Mouse (Mus musculus) c-Kit-negative CD71-positive TER-119-positive erythroid progenitor cells, embryonic 14.5 days (primary cell): ENCODE results near the gene Il1rn.
A peak's percentile ranks its signal among the peaks of the same experiment; 100 is the strongest.

Experiments used
- DNase-seq: peaks from one replicate; pipeline ENCODE4 v3.0.0-alpha.2; 2013; ENCODE audit warnings: low read depth, low spot score

Gene Il1rn

GRCm38 (mm10) chr2:24336545-24336944, at the start of gene Il1rn:
Il1rn (plus strand) TSS chr2:24336853.
- no peak for DNase-seq

- no peak for DNase-seq
These were observed 45.8 kb upstream of the Il1rn start, which contains the start of gene Il1f10 for GRCm38 (mm10) chr2:24290896-24291295. Il1f10 (plus strand) TSS chr2:24291196.

- DNase-seq: no peak
These were observed 42.0 kb upstream of the Il1rn start for GRCm38 (mm10) chr2:24294616-24295015.

DNA sequence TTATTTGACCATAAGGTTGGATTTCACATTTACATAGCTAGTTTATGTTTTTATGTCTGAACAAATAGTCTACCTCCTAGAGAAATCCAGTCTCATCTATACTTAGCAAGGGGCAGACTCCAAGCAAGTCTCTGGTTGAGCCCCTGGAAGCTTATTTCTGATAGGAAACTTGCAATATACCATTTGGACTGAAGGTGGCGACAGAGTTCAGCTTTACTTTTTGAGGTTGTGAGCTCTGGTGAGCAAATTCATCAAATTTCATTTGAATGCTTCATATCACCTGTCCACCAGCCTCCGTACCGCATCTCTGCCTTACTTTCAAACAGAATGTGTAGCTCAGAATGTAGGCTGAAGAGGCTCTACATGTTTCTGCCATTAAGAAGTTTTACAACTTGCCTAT, 39.8 kb upstream of the Il1rn start:
- peak; percentile 2 for DNase-seq

GRCm38 (mm10) chr2:24311302-24312001, 25.2 kb upstream of the Il1rn start:
- DNase-seq: no peak

GRCm38 (mm10) chr2:24316919-24317318, 19.7 kb upstream of the Il1rn start:
- no peak for DNase-seq

DNA sequence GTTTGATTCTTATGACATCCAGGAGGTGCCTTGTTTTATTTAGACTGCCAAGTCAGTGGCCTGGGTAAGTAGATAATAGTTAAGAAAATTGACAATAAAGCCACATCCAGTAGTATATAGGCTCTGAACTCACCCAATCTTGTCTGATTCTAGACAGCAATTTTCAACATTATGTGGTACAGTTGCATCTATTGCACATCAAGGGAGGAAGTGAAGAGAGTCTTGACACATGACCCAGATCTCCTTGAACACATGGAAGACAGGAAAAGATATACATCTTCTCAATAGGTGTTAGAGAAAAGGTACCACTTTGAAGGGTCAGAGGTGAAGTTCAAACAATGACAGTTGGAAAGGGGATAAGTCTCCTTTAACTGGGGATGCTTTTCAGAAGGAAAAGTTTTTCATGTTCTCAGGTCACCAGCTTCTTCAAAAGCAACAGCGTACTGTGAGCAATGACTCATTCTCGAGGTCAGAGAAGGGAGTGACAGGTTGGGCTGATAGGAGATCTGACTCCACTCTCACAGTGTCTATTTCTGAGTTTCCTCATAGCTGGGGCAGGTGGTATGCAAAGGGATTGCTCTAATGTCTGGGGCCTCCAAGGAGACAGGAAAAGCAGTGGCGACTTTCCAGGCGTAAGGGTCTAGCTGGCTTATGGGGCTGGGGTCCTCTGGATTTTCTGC, 18.6 kb upstream of the Il1rn start:
- DNase-seq: no peak

DNA sequence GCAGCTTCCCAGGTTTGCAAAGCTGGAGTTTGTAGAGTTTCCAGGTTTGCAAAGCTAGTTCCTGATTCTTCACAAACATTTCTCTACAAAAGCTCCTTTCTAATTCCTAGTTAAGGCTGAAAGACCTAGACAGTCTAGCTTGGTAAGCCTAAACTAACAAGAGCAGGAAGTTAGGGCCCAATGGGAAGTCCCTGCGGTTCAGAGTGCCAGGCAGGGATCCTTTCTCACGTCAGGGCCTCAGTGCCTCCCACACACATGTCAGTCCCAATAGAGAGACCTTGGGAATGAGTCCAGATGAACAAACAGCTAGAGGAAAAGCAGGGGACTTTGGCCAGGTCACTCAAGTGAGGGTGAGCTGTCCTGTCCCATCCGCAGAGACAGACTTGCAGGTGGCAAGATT, 1.3 kb upstream of the Il1rn start:
- DNase-seq: no peak

- DNase-seq: no peak
These were observed 4.8 kb downstream of the Il1rn start for GRCm38 (mm10) chr2:24341395-24341885.

DNA sequence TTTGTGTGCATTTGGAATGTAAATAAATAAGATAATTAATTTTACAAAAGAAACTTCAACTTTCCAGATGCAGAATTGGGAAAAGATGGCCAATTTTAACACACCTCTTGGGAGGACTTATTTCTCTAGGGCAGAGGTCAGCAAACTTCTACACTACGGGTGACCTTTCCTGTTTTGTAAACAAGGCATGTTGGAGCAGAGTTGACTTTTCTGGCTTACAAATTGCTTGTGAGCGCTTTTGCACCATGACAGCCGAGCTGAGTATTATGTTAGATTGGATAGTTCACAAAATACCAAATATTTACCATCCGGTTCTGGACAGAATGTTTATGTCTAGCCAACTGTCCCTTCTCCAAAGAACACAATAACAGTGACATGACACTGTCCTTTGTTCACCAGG, 8.0 kb downstream of the Il1rn start:
- no peak for DNase-seq

- no peak for DNase-seq
These were observed 8.4 kb downstream of the Il1rn start for GRCm38 (mm10) chr2:24345056-24345455.

DNA sequence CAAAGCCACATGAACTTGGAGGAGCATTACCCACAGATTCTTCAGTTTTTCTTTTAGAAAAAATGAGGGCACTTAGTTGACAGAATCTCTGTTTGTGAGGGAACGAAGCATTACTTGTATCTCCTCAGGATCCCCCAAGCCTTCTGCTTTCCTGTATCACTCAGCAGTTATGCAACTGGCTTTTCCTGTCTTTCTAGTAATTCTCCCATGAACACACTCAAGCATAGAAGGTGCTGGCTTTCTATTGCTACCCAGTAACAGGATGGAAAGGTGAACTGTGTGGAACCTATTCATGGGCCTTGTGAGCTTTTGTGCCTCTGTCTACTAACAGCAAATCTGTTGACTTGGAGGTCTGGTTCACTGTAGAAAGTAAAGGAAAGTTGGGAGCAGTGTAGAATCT, 11.3 kb downstream of the Il1rn start:
- DNase-seq: no peak

GRCm38 (mm10) chr2:24351159-24351558, 14.5 kb downstream of the Il1rn start:
- DNase-seq: no peak

GRCm38 (mm10) chr2:24353042-24353441, 16.4 kb downstream of the Il1rn start:
- no peak for DNase-seq

DNA sequence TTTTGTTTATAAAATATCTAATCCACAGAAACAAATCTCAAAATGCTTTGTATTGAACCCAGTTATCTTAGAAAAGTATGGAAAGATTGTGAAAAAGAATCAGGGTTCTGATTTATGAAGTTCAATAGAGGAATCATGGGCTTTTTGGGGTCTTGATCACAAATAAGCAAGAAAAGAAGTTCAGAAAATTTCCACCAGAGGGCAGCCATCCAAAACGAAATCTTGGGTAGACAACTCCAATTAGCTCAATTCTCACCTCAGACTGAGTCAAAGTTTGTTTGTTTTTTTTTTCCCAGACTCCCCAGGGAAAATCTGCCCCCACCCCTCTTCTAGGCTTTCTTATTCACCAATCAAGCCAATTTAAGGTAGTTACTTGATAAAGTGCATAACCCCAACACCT, 21.0 kb downstream of the Il1rn start:
- DNase-seq: no peak

DNA sequence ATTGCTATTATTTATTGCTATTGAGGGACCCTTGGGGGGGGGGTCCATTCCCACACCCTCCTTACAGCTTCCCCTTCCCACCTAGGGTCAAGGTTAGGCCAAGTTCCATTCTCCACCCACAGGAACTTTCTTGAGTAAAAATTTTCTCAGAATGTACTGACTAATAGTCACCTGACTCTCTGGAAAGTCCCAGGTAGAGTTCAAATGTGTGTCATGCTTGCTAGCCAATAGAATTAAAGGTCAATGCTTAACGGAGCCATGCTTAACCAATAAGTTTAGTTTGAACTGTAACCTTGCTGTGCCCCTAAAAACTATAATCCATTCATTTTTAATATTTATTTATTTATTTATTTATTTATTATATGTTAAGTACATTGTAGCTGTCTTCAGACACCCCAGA, 22.7 kb downstream of the Il1rn start:
- no peak for DNase-seq

DNA sequence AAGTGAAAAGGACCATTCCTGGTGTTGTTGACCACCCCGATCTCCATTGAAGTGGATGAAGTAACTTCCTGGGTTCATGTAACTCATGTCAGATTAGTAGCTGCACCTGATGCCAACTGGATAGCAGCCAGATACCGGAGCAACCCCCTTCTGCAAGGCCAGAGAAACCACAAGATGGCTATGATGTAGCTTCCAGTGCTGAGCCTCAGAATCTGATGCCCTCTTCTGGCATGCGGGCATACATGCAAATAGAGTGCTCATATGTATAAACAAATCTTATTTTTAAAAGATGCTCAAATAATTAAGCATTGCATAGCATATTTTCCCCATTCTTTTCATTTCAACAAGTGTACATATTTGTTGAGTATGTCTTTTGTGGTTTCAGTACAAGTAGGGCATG, 27.2 kb downstream of the Il1rn start:
- DNase-seq: no peak

DNA sequence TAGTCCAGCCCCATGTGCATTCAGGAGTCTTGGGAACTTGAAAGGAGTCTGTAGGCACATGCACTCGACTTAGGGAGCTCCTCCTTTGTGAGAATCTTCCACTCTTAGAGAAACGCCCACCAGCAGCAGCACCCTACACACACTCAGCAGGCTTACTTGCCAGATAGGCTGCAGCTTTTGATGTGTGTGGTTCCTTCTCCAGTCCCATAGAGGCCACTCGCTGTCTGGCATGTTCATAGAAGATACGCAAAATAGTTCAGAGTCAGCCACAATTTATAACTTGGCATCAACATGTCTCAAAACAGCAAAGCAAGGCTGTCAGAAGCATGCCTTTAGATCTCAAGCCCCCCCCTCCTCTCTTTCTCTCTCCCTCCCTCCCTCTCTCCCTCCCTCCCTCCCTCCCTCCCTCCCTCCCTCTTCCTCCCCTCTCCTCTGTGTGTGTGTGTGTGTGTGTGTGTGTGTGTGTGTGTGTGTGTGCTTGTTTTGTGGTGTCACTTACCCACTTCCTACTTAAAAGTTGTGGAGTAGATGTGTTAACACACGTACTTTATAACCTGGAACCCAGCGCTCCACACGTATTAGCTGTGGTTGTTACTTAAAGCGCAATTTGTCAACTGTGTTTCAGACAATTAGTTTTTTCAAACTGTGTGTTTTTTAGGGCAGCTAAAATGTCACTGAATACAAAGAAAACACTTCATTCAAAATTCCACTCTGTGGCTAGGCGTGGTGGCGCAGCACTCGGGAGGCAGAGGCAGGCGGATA, 29.7 kb downstream of the Il1rn start:
- no peak for DNase-seq

GRCm38 (mm10) chr2:24367030-24367894, 30.6 kb downstream of the Il1rn start, which contains the start of gene Psd4:
Psd4 (plus strand) TSS chr2:24367580.
- no peak for DNase-seq

- no peak for DNase-seq
These were observed 31.2 kb downstream of the Il1rn start for GRCm38 (mm10) chr2:24367895-24368261.

- no peak for DNase-seq
These were observed 42.2 kb downstream of the Il1rn start for GRCm38 (mm10) chr2:24378747-24379450.
